Mouse (Mus musculus): Measurements from ENCODE around the gene Znhit2. TPM values are rescaled to one million over a fixed set of nuclear protein-coding genes. Genes with fewer than 3 reads are reported as not detected.

Znhit2 gene
- total and polyA plus RNA-seq, 3 experiments, result 27.0 to 37.3 TPM; not detected in 1

DNA sequence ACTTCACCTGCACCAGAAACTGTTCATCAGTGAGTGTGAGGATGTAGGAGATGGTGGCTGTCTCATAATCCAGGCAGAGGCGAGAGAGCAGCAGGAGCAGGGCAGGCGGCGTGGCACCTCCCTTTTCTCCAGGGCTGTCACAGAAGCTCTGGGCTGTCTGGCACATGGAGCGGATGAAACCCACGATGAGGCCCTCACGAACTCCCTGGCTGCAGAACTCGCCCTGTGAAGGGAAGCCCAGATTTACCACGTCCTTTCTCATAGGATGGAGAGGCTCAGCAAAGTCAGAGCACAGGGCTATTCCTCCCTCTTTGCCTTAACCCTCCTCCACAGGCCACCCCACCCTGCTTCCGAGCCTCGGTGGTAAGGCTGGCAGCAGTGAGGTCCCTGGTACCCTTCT, 8.9 kb downstream of the Znhit2 start:
- no peak overlapping the region for H3K4me3 ChIP-seq (ENCODE audit: control insufficient read depth in 1 of 2, insufficient read depth in 1 of 2, low read depth in 2 of 2, low read length in 2 of 2)
- H3K27me3 ChIP-seq (ENCODE audit: control insufficient read depth in 1 of 2, insufficient read depth in 2 of 2, low read length in 2 of 2), result no peaks in the 10 kb centered on the region
- TF ChIP-seq ZMIZ1 (IDR thresholded peaks at IDR 0.05; ENCODE audit: low read depth, low read length) (no peak), USF2 (IDR thresholded peaks at IDR 0.05; ENCODE audit: borderline replicate concordance in 1 of 2, insufficient read depth in 1 of 2, low read depth in 1 of 2, low read length in 2 of 2) (no peak), MYC (IDR thresholded peaks at IDR 0.05; ENCODE audit: low read depth, low read length) (no peak), ZKSCAN1 (IDR thresholded peaks at IDR 0.05; ENCODE audit: low read depth, low read length) (no peak), SIN3A (IDR thresholded peaks at IDR 0.05; ENCODE audit: low read length) (no peak), MAZ (IDR thresholded peaks at IDR 0.05; ENCODE audit: low read depth, low read length) (no peak), NRF1 (IDR thresholded peaks at IDR 0.05; ENCODE audit: insufficient read depth, low read depth, low read length, poor library complexity, severe bottlenecking) (no peak), MXI1 (IDR thresholded peaks at IDR 0.05; ENCODE audit: low read depth, low read length) (no peak), POLR2A (IDR thresholded peaks at IDR 0.05; ENCODE audit: control insufficient read depth in 1 of 2, insufficient read depth in 1 of 2, low read depth in 1 of 2, low read length in 2 of 2, poor library complexity in 1 of 2) (no peak), ZC3H11A (IDR thresholded peaks at IDR 0.05; ENCODE audit: low read depth, low read length) (no peak), ZNF384 (IDR thresholded peaks at IDR 0.05; ENCODE audit: low read depth, low read length) (no peak), UBTF (IDR thresholded peaks at IDR 0.05; ENCODE audit: borderline replicate concordance, insufficient read depth, low read depth, low read length) (no peak), MEF2A (IDR thresholded peaks at IDR 0.05; ENCODE audit: extremely low read depth, insufficient replicate concordance, low read depth, low read length, poor library complexity, severe bottlenecking) (no peak), RCOR1 (IDR thresholded peaks at IDR 0.05; ENCODE audit: low read depth, low read length) (no peak), MYB (IDR thresholded peaks at IDR 0.05; ENCODE audit: low read depth, low read length) (no peak), ELF1 (IDR thresholded peaks at IDR 0.05; ENCODE audit: low read depth, low read length) (no peak), BHLHE40 (IDR thresholded peaks at IDR 0.05; ENCODE audit: borderline replicate concordance, low read depth, low read length) (no peak)
- DNase-seq (ENCODE audit: low read depth, low spot score), result no peak
- no peaks in the 10 kb centered on the region for H3K79me2 ChIP-seq (ENCODE audit: control insufficient read depth, insufficient read depth, low read length, poor library complexity)
- no peaks in the 10 kb centered on the region for H3K9me3 ChIP-seq (replicated peaks; ENCODE audit: insufficient read depth, low read length)
- H3K36me3 ChIP-seq (ENCODE audit: control insufficient read depth in 1 of 2, insufficient read depth in 2 of 2, low read length in 2 of 2), result no peaks in the 10 kb centered on the region
- H3K4me1 ChIP-seq (ENCODE audit: control insufficient read depth in 1 of 2, insufficient read depth in 2 of 2, low read length in 2 of 2), result peaks cover 0 to 8% of the 10 kb centered on the region in 2 experiments; a peak in 3 of 4 replicates
- no peak overlapping the region for H3K9ac ChIP-seq (ENCODE audit: control insufficient read depth, low read depth, low read length, poor library complexity, severe bottlenecking)
- no peak overlapping the region for H3K27ac ChIP-seq (ENCODE audit: control insufficient read depth, low read depth, low read length)

DNA sequence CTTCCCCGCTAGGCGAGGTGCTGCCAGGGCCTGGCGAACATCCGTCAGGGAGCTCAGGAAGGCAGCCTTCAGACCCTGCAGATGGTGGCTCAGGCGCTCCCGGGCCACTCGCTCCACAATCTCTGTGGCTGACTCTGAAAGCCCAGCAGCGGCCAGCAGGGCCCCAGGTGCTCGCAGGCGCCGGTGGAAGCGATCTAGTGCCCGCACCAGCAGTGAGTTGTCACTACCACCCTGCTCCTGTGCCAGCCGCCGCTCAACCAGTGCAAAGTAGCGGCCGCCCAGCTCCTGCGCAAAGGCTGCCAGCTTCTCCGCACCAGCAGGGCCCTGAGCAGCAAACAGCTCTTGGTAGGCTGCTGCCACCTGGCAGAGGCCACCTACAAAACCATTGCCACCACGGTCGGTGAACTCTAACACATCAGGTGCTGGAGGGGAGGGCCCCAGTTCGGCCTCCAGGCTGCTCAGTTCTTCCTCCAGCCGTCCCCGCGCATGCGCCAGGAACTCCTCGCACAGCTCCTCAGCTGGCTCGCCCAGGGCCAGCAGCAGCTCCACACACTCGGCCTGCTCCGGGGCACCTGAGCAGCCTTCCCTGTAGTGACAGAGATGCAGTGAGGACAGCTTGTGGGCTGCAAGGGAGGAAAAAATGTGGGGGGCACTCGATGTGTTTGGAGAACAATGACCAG, 9.7 kb downstream of the Znhit2 start:
- Histone ChIP-seq H3K27ac (ENCODE audit: control insufficient read depth, low read depth, low read length) (no peak overlapping the region), H3K79me2 (ENCODE audit: control insufficient read depth, insufficient read depth, low read length, poor library complexity) (peaks cover 2% of the 10 kb centered on the region; the same call in 1 of the 2 replicates), H3K4me3 (ENCODE audit: control insufficient read depth in 1 of 2, insufficient read depth in 1 of 2, low read depth in 2 of 2, low read length in 2 of 2) (no peak overlapping the region), H3K36me3 (ENCODE audit: control insufficient read depth in 1 of 2, insufficient read depth in 2 of 2, low read length in 2 of 2) (no peaks in the 10 kb centered on the region), H3K9ac (ENCODE audit: control insufficient read depth, low read depth, low read length, poor library complexity, severe bottlenecking) (no peak overlapping the region), H3K4me1 (ENCODE audit: control insufficient read depth in 1 of 2, insufficient read depth in 2 of 2, low read length in 2 of 2) (peaks cover 0 to 8% of the 10 kb centered on the region in 2 experiments; a peak in 3 of 4 replicates), H3K9me3 (replicated peaks; ENCODE audit: insufficient read depth, low read length) (no peaks in the 10 kb centered on the region), H3K27me3 (ENCODE audit: control insufficient read depth in 1 of 2, insufficient read depth in 2 of 2, low read length in 2 of 2) (no peaks in the 10 kb centered on the region)
- DNase-seq (ENCODE audit: low read depth, low spot score), result no peak
- TF ChIP-seq USF1 (IDR thresholded peaks at IDR 0.05; ENCODE audit: low read depth, low read length), result no peak
- no peak for TF ChIP-seq ZC3H11A (IDR thresholded peaks at IDR 0.05; ENCODE audit: low read depth, low read length)
- no peak for TF ChIP-seq EP300 (IDR thresholded peaks at IDR 0.05; ENCODE audit: low read depth in 1 of 2, low read length in 2 of 2)
- TF ChIP-seq SIN3A (IDR thresholded peaks at IDR 0.05; ENCODE audit: low read length), result no peak
- no peak for TF ChIP-seq E2F4 (IDR thresholded peaks at IDR 0.05; ENCODE audit: borderline replicate concordance, low read depth, low read length)
- TF ChIP-seq BHLHE40 (IDR thresholded peaks at IDR 0.05; ENCODE audit: borderline replicate concordance, low read depth, low read length), result no peak
- TF ChIP-seq POLR2AphosphoS5 (IDR thresholded peaks at IDR 0.05; ENCODE audit: borderline replicate concordance, low read depth, low read length), result no peak
- no peak for TF ChIP-seq TBP (IDR thresholded peaks at IDR 0.05; ENCODE audit: low read depth, low read length)
- TF ChIP-seq CTCF (IDR thresholded peaks at IDR 0.05 in 2 of 3, conservative IDR thresholded peaks at IDR 0.05 in 1 of 3; ENCODE audit: control insufficient read depth in 1 of 3, insufficient read depth in 1 of 3, low read depth in 2 of 3, low read length in 3 of 3, poor library complexity in 1 of 3, severe bottlenecking in 1 of 3), result no peak
- no peak for TF ChIP-seq ELF1 (IDR thresholded peaks at IDR 0.05; ENCODE audit: low read depth, low read length)
- no peak for TF ChIP-seq RCOR1 (IDR thresholded peaks at IDR 0.05; ENCODE audit: low read depth, low read length)
- TF ChIP-seq POLR2AphosphoS2 (IDR thresholded peaks at IDR 0.05; ENCODE audit: low read length), result no peak
- TF ChIP-seq ZMIZ1 (IDR thresholded peaks at IDR 0.05; ENCODE audit: low read depth, low read length), result no peak
- no peak for TF ChIP-seq ZKSCAN1 (IDR thresholded peaks at IDR 0.05; ENCODE audit: low read depth, low read length)
- TF ChIP-seq SMC3 (IDR thresholded peaks at IDR 0.05; ENCODE audit: low read depth, low read length), result no peak
- TF ChIP-seq GATA1 (IDR thresholded peaks at IDR 0.05; ENCODE audit: low read depth, low read length), result no peak
- no peak for TF ChIP-seq MYB (IDR thresholded peaks at IDR 0.05; ENCODE audit: low read depth, low read length)
- no peak for TF ChIP-seq MAZ (IDR thresholded peaks at IDR 0.05; ENCODE audit: low read depth, low read length)

Data from MEL (cell line).